Mouse (Mus musculus) spleen, adult 18-20 months (tissue): ENCODE results near the gene Snrnp70.
"Not testable (repeated sequence)": the region's sequence is repeated elsewhere in the genome, so short reads cannot be mapped to it uniquely, and the experiment has no call there.

Source experiments
- DNase-seq, 2 experiments: peaks; one replicate each; pipeline ENCODE4 v3.0.0; 2022; ENCODE audit warnings: mixed read lengths in 2 of 2

The Snrnp70 gene

DNA sequence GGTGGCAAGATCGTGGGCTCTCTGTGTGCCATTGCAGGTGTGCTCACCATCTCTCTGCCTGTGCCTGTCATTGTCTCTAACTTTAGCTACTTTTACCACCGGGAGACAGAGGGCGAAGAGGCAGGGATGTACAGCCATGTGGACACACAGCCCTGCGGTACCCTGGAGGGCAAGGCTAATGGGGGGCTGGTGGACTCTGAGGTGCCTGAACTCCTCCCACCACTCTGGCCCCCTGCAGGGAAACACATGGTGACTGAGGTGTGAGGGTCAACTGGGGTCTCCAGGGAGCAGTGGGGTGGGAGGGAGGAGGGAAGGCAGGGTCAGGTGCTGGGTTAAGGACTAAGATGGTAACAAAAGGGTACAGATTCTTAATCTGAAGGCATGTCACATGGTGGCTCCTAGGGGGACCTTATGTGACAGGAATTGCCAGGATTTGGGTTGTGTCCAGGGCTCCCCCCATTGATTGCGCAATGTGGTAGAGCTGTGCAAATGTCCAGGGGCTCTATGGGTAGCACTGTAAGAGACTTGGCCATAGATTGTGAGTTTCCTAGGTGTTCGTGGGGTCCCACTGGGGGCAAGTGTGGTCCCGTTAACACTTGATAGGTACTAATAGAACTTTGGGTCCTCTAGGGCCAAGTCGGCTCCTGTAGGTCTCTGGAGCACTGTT is 14.1 kb upstream of the Snrnp70 start:
- DNase-seq, result no peak

DNA sequence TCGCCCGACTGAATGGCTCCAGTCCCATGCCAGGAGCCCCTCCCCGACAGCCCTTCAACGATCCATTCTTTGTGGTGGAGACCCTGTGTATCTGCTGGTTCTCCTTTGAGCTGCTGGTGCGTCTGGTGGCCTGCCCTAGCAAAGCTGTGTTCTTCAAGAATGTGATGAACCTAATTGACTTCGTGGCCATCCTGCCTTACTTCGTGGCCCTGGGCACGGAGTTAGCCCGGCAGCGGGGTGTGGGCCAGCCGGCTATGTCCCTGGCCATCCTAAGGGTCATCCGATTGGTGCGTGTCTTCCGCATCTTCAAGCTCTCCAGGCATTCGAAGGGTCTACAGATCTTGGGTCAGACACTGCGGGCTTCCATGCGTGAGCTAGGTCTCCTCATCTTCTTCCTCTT is 13.4 kb upstream of the Snrnp70 start:
- no peak for DNase-seq

DNA sequence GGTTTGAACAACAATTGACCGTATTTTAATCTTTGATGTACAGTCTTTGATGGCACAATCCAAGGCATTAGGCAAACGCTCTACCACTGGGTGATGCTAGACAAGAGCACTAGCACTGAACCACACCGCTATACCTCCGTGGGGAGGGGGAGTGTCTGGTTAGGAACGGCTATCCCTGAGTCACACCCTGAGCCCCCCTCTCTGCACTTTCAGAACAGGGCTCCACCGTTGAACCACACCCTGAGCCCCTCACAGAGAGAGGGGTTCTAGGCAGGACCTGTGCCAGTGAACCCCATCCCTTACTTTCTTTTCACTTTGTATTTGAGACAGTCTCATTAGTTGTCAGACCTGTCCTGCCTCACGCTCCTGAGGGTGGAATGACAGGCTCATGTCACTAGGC is 12.8 kb upstream of the Snrnp70 start:
- no peak for DNase-seq

DNA sequence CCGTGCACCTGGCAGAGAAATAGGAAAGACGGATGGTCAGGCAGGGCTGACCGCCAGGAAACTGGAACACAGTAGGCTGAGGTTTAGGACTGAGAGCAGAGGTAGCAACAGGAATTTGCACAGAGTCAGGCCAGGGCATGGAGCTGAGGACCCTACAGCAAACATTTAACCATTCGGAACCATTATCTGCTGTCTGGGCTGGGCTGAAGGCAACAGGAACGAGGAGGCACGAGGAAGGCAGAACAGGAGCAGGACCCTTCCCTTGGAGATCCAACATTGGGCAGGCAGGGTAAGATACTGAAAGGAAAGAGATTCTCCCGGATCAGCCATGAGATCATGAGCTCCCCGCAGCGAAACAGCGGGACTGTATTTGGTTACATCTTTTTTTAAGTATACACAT is 12.3 kb upstream of the Snrnp70 start:
- DNase-seq, result no peak

DNA sequence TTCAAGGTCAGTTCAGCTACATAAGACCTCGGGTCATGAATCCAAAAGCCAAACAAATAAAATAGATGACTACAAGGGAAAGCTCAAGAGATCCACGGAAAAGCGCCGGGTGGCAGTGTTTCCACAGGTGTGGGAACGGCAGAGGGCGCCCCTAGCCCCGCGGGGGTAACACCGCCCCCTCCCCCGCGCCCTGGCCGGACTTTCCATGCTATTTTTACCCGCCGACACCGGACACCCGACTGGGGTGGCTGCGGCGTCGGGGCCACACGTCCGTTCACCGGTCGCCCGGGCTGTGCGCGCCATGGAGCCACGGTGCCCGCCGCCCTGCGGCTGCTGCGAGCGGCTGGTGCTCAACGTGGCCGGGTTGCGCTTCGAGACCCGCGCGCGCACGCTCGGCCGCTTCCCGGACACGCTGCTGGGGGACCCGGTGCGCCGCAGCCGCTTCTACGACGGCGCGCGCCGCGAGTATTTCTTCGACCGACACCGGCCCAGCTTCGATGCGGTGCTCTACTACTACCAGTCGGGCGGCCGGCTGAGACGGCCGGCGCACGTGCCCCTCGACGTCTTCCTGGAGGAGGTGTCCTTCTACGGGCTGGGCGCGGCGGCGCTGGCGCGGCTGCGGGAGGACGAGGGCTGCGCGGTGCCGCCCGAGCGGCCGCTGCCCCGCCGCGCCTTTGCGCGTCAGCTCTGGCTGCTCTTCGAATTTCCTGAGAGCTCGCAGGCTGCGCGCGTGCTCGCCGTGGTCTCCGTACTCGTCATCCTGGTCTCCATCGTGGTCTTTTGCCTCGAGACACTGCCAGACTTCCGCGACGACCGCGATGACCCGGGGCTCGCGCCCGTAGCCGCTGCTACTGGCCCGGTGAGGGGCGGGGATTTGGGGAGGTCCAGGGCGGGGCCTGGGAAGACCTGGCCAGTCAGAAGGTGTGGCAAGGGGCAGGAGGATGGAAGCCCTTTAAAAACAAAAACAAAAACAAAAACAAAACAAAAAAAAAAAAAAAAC is 10.9 kb upstream of the Snrnp70 start:
- DNase-seq, result no peak

DNA sequence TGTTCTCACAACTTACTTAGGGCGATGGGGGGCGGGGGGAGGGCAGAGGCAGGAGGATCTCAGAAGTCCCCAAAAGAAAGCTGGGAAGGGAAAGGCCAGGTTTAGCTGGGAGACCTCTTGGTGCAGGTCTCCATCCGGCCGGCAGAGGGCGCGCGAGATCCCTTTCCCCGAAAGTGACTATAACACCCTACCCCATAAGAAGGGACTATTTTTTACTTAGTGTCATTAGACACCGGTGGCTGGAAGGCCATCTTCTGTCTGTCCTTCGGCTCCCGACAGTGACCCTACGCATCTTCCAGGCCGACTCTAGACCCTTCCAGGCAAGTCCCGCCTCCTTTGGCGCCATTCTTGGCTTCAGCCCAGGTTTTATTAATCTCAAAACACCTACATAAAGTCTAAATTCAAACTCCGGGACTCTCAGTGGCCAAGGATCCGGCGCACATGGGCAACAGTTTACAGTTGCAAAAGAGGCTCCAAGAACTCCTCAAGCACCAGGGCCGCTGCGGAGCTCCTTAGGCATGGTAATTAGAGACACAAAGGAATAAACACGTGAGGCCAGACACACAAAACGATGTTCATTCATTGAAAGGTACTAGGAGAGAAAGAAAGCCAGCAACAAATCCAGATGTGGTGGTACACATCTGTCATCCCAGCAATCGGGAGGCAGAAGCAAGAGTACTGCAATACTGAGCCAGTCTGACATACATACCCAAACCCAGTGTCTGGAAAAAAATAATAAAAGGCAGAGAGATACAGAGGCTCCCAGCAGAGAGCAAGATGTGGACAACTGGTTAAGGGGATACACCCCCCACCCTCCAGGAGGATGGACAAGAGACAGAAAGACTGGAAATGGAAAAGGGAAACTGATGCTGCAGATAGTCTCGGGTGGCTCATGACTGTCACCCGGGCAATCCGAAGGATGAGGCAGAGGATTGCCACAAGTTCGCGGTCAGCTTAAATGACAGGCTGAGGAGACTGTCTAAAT is 9.8 kb upstream of the Snrnp70 start, which contains the start of gene Kcna7:
Gene Kcna7 (plus strand): TSS at position 563 of the 985 bp plus-strand sequence.
- peak; percentile 55 to 80 for DNase-seq

DNA sequence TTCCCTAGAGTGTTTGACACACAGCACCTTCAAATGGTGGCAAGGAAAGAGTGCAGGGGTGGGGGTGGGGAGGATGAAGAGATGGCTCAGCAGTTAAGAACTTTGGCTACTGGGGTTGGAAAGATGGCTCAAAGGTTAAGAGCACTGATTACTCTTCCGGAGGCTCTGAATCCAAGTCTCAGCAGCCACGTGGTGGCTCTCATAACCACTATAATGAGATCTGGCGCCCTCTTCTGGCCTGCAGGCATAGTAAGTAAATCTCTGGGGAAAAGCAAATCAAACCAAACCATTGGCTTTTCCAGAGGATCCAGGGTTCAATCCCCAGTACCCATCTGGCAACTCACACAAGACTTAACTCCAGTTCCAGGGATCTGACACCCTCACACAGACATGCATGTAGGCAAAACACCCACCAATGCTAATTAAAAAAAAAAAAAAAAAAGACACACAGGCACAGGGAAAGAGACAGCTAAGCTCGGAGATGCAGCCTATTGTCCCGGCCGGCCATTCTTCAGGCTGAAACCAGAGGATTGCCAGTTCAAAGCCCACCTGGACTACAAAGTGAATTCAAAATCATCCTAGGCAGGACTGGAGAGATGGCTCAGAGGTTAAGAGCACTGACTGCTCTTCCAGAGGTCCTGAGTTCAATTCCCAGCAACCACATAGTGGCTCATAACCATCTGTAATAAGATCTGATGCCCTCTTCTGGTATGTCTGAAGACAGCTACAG is 8.2 kb upstream of the Snrnp70 start:
- peak in 1 of 2 experiments; percentile 67 for DNase-seq

DNA sequence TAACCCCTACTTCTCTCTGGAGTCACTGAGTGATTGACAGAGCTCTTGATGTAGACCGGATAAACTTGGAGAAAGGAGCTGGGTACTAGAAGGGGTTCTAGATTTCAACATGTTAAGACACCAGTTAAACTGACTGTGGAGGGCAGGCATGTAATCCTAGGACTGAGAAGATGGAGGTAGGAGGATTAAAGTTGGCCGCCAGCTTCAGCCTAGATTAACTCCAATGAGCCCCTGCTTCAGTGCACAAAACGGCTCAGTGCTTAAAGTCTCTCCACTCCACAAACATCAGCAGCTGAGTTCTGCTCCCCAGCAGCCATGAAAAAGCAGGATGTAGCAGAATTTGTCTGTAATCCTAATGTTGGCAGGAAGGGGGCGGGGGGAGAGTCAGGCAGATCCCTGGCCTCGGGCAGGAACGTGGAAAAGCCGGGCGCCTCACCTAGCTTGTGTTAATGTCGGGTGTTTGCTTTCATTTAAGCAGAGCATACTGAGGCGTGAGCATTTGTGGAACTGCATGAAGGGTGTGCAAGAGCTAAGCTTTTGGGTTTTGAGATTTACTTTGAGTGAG is 6.1 kb upstream of the Snrnp70 start:
- no peak for DNase-seq

DNA sequence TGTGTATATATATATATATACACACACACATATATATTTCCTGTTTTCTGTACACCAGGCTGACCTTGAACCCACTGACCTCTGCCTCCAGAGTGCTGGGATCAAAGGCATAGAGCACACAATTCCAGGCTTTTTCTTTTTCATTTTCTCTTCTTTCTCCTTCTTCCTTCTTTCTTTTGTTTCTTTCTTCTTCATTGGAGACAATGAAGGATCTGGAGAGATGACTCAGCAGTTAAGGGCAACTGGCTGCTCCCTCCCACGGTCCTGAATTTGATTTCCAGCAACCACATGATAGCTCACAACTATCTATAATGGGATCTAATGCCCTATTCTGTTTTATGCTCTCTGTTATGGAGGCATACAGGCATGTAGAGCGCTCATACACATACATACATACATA is 1.2 kb upstream of the Snrnp70 start:
- DNase-seq, result no peak

DNA sequence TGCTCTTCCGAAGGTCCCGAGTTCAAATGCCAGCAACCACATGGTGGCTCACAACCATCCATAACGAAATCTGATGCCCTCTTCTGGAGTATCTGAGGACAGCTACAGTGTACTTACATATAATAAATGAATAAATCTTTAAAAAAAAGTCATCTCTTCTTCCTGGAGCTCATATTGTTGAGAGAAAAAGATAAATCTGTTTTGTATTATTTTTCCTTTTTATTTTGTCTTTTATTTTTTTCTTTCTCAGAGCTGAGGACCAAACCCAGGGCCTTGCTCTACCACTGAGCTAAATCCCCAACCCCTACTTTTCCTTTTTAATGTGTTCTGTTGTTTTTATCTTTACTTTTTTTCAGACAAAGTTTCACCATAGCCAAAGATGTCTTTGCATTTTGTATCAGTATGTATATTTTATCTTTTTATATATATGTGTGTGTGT is 814 bp upstream of the Snrnp70 start:
- DNase-seq, result not testable (repeated sequence)

DNA sequence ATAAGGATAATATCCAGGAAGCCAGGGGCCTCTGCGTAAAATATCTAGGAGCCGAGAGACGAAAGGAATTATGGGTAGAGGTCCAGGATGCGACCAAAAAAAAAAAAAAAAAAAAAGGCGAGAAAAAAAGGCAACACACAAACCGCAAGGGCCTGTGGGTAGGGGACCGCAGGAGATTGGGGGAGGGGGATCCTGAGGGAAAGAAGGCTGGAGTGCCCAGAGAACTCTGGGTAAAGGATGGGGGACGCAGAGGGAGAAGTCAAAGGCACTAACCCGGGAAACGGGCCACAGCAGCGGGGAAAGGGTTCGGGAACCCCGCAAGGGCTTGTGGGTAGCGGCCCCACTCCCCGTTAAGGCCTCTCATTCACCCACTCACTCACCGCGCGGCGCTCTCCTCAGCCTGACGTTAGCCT is 407 bp downstream of the Snrnp70 start:
- no peak for DNase-seq

DNA sequence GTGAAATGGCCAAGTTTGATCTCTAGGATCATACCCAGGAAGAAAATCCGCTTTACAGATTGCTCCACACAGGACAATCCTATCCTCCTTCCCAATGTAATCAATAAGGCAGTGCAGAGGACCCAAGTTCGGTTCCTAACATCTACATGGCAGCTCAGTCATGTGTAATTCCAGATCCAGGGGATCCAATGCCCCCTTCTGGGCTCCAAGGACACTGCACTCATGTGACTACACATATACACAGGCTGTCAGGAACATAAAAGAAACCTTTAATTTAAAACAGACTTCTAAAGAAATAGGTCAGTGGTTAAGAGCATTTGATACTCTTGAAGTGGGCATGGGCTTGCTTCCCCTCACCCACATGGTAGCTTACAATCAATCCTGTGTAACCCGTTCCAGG is 9.5 kb downstream of the Snrnp70 start:
- DNase-seq, result no peak

DNA sequence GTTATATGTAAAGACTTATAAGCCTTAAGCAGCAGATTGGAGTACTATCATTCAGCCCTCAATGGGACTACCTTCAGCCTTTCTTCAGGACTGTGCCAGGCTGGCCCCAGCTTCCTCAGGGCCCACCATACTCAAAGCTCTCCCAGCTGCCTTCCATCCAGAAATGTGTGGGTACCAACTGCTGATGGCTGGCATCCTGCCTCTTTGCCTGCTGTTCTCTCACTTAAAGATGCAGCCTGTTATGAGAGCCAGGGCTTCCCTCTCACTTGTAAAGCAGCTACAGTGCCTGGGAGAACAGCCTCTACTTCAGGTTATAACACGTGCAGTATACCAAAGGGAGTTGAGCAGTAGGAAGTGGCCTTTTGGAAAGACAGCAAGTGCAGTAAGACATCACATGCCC is 19.5 kb downstream of the Snrnp70 start:
- no peak for DNase-seq

DNA sequence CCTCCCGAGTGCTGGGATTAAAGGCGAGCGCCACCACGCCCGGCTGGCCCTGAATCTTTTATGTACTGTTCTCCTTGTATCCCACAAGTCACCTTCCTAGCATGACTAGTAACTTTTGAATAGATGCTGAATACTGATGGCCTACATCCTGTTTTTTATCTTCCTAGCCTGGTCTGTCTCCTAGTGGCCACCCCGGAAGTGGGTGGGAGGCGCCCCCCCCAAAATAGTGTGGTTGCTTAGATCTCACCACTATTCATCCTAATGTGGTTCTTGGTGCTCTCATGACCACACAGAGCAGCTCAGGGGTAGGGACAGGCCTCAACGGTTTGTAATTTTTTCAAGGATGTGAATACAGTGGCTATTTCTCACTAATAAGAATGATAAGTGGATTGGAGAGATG is 20.9 kb downstream of the Snrnp70 start:
- no peak for DNase-seq

DNA sequence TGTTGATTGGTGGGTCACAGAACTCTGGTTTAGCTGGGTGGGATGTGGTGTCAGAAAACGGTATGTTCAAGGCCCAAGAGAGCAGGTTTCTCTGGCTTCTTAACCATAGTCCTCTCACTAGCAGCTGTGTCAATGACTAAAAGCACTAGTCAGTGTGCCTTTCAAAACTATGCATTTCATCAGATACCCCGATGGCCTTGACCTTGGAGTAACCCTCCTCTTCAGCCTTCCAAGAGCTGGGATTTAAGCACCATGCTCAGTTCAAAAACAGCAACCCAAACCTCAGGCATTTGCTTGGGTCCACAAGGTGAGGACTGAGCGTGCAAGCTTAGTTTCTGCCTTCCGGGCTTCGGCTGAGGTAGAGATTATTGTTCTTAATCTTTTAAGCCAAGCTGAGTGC is 23.2 kb downstream of the Snrnp70 start:
- no peak for DNase-seq

DNA sequence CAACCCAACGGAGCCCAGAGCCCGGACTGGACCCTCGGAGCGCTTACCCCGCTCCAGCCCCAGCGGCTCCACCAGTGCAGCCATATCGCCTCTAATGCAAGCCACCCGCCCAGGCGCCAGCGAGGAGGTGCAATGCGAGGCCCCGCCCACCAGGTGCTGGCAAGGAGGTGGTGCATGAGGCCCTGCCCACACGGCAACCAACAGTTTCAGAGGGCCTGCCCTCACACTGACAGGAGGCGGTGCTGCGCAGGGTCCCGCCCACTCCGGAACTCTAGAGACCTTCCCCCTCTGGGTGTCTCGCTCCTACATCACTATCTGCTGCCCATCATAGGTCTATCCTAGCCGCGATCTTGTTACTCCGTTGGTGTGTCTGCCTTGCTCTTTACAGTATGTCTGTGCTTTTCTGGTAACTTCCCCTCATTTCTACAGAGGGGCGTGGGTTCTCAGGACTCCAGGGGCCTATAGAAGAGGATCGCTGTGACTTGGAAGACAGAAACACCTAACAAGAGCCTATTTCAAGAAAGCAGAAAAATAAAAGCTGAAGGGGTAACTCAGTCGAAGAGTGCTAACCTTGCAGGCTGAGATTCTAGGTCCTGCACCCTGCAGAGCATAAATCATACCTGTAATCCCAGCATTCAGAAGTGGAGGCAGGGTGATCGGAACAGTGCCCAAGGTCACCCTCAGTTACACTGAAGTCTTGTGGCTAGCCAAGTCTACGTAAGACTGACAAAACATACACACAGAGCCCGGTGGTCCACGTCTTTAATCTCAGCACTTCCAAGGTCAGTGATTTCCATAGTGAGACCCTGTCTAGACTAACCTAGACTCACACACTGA is 24.8 kb downstream of the Snrnp70 start, which contains the start of gene Lin7b:
Gene Lin7b (minus strand): TSS at position 109 of the 837 bp plus-strand sequence.
- peak; percentile 84 to 90 for DNase-seq

DNA sequence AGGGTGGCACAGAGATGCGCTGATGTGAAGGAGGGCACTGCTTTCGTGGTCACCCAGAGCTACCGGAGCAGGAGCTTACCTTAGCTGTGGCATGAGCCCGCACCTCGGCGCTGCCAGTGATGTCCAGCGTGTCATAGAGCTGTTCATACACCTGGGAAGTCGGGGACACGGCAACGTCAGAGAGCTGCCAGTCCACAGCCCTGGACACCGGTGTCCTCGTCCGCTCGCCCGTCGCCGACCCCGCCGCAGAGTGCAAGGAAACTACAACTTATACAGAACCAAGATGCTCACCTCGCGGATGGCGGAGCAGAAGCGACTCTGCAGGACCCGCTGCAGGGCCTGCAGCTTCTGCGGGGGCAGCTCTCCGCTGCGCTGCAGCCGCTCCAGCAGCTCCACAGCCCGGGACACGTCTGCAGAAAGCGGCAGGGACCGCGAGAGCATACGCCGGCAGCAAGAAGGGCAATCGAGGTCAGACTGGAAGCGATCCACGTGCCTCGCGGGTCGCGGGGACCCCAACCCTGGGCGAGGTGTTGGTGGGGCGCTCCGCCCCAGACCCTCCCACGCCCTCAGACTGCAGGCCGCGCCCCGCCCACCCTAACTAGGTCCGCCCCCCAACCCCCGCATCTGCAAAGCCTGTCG is 25.6 kb downstream of the Snrnp70 start:
- no peak for DNase-seq

DNA sequence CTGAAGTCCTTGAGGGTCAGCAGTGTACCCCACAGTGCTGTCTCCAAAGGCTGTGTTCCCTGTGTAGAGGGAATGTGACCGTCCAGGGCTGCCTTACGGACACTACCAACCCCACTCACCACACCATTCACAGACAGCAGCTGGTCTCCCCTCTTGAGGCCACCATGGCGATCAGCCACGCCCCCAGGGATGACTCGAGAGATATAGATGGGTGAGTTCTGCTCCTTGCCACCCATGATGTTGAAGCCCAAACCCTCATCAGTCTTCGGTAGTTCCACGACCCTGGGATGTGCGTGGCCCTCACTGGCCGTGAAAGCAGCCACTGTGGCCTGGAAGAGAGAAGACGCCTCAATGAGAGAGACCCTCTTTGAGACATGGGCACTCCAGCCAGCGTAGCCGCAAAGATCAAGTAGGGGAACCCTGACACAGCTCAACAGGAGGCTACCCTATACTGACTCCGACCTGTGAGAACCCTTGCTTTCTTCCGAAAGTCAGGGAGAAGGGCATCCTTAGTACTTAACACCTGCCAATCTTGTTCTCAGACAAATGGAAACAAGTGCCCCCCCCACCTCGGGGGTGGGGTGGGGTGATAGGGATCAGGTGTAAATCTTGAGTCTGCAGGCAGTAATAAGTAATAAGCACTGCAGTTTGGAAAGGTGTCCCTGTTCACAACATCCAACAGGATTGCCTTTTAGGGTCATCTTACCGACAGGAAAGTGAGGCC is 26.4 kb downstream of the Snrnp70 start:
- DNase-seq, result no peak

DNA sequence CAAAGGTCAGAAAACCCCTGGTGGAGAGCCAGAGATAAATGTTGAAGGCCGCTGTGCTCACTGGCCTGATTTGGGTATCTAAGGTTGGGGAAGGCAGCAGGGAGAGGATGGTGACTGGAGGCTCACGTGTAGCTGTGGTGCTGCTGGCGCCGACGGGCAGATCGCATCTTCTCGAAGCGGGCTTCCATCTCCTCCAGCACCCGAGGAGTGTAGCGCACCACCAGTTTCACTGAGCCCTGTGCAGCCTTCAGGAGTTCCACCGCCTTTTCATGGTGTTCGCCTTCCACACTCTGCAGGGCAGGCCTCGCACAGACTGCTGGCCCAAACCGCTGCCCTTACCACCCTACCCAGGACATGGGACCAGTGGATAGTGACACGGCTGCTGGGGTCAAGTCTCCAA is 27.4 kb downstream of the Snrnp70 start:
- no peak for DNase-seq
